Mouse (Mus musculus) megakaryocyte, embryonic 14.5 days (primary cell): ENCODE results near the gene Rpn1.

Experiments used
- FLI1 ChIP-seq: IDR thresholded peaks from 2 replicates; pipeline ENCODE4 v1.6.1; 2012; ENCODE audit warnings: low read length, inconsistent platforms, mixed read lengths
- GATA1 ChIP-seq: IDR thresholded peaks from 3 replicates; pipeline ENCODE4 v1.6.1; 2012; ENCODE audit warnings: mixed read lengths, low read length, inconsistent platforms, borderline replicate concordance

GRCm38 (mm10) chr6:88039426-88039825 lies 44.9 kb upstream of the Rpn1 start:
- no peak for TF ChIP-seq GATA1
- no peak for TF ChIP-seq FLI1
